Mouse (Mus musculus): ENCODE results near the gene Kcns1.

Kcns1 gene

DNA sequence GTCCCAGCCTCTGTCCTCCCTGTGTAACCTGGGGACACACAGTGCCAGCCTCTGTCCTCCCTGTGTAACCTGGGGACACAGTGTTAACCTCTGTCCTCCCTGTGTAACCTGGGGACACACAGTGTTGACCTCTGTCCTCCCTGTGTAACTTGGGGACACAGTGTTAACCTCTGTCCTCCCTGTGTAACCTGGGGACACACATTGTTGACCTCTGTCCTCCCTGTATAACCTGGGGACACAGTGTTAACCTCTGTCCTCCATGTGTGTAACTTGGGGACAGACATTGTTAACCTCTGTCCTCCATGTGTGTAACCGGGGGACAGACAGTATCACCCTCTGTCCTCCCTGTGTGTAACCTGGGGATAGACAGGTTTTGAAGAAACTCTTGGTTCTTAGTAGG lies 39.3 kb downstream of the Kcns1 start:
- in situ Hi-C loops (cut with MboI; ENCODE audit: unreplicated experiment in 2 of 2): no loop called here

DNA sequence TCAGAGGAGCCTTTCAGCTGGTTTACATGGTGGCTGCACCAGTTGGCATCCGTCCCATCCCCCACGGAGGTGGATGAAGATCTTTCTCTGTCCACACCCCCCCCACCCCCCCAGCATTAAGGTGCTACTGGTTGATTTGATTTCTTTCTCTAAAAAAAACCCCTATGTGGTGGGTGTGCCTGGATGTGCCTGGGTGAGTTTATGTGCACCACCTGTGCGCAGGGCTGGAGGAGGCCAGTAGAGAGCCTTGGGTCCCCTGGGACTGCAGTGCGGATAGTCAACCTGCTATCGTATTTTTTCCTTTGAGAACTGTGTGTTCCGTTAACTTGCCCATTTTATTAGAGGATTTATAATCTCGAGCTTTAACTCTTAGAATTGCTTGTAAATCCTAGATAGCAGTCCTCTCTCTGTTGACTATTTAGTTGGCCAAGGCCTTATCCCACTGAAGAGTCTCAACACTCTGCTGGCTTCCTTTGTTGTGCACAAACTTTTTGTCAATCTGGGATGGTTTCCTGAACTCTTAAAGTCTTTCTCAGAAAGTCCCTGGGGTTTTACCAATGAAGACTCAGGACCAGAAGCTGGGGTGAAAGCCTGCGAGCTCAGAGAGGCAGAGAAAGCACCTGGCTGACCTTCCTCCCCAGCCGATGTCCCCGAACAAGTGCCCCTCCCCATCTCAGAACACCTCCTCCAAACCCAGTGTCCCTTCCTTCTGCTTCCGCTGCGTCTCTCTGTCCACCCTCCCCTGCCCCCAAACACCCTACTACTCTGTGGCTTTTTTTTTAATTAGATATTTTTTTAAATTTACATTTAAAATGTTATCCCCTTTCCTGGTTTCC lies 42.1 kb downstream of the Kcns1 start:
- in situ Hi-C loops (cut with MboI; ENCODE audit: unreplicated experiment in 2 of 2): no loop called here

DNA sequence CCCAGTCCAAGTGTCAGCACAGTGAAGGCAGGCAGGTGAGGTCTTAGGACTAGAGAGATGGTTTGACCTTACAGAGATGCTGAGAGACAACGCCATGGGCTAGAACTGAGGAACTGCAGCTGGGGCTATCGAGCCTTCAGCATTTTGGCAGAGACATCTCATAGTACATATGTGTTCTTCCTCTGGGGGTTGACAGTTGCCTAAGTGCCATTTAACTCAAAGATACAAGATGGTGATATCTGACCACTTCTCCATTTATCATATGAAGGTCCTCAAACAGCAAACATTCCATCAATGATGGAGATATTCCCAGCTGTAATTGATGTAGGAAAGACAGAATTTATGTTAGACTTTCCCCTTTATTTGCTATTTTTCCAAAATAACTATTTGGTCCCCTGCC lies 43.6 kb downstream of the Kcns1 start:
- in situ Hi-C loops (cut with MboI; ENCODE audit: unreplicated experiment in 2 of 2): no loop called here

DNA sequence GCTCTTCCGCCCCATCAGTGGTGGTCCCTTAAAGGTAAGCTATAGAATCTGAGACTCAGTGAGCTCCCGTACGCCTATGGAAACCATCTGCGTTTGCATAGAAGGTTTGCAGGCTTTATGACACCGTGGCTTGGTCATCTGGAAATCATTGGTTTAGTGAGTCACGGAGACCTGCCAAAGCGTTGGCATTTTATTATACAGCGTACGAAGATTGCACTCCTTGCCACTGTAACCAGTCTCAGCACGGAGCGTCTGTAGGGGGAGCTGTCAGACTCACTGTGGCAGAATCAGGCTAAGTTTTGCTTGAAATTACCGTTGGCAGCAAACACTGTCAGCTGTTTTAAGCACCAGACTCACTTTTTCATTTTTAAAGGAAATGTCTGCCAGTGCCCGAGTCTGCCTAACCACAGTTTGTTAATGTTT lies 44.4 kb downstream of the Kcns1 start:
- in situ Hi-C loops (cut with MboI; ENCODE audit: unreplicated experiment in 2 of 2): no loop called here

- in situ Hi-C loops (cut with MboI; ENCODE audit: unreplicated experiment in 2 of 2): no loop called here
Observed at GRCm38 (mm10) chr2:164123169-164123766, 47.6 kb downstream of the Kcns1 start.

DNA sequence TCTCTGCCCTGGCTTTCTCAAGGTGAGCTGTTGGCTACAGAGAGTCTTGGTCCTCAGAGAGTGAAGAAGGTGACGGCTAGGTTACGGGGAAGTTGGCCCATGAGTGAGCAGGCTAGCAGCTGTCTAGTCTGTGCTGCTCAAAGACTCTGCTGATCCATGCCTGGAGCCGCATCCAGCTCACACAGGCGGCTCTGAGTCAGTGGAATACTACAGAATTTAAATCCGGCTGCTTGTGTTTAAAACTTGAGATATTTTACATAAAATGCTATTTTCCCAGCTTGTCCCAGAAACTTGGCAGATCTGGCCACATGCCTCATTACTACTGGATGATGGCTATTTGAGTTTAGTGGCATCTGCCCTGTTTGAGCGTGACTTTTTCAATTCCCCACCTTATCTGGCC lies 51.4 kb downstream of the Kcns1 start:
- in situ Hi-C loops (cut with MboI; ENCODE audit: unreplicated experiment in 2 of 2): no loop called here

DNA sequence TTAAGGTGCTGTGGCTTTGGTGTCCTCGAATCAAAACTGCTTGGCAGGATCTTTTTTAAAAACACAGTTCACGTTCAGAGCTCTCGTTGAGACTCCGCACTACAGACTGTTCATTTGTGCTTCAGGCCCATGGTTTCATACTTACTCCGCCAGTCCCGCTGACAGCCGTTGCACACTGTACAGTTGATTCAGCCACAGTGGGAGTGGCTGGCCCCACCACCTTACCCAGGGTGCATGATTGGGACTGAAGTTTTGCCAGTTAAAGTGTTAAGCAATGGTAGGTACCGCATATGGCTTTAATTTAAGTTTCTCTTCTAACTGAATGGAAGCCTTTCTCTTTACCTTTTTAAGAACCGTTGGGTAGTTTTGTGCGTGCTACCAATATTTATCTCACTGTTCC lies 55.4 kb downstream of the Kcns1 start:
- in situ Hi-C loops (cut with MboI; ENCODE audit: unreplicated experiment in 2 of 2): no loop called here

- in situ Hi-C loops (cut with MboI; ENCODE audit: unreplicated experiment in 2 of 2): no loop called here
Observed at GRCm38 (mm10) chr2:164114051-164114450, 56.9 kb downstream of the Kcns1 start.

Data from v-Abl transformed pro-B cells (cell line).